21 mouse cellular contexts compared by ENCODE assay signal in genomic region chr14:120090401-120090800, GRCm38 (mm10). TPM values are rescaled to one million over a fixed set of nuclear protein-coding genes. Genes with fewer than 3 reads are reported as not detected.
DNase-seq lines count a peak whose midpoint lies in the region; ATAC-seq and TF ChIP-seq lines count a peak whose summit lies in the region.
"Had no signal": no experiment of that assay in that cellular context is flagged by ENCODE, and none has a peak within 500 bp of the region (broad histone marks: within the 10 kb centered on the region; RNA-seq: fewer than 3 reads in every experiment).

No protein-coding gene starts in this region.

- peak overlapping the region; percentile 10; the same call in 1 of the 2 replicates for H3K4me2 ChIP-seq in kidney, embryonic 16.5 days (replicated peaks; ENCODE audit: low read depth, low read length)
- H3K4me2 ChIP-seq in embryonic facial prominence, embryonic 13.5 days, result peak overlapping the region; percentile 40
- no peak overlapping the region for H3K4me2 ChIP-seq in limb, embryonic 14.5 days (replicated peaks; ENCODE audit: low read depth, low read length, severe bottlenecking)
- H3K4me2 ChIP-seq: forebrain, embryonic 12.5 days; liver, embryonic 11.5 days; neural tube, embryonic 13.5 days had no signal

- H3K9me3 ChIP-seq in kidney, embryonic 16.5 days (ENCODE audit: low read length), result no peaks in the 10 kb centered on the region
- H3K9me3 ChIP-seq in embryonic facial prominence, embryonic 13.5 days, result no peaks in the 10 kb centered on the region
- no peaks in the 10 kb centered on the region for H3K9me3 ChIP-seq in limb, embryonic 14.5 days (ENCODE audit: control insufficient read depth, low read length)
- H3K9me3 ChIP-seq: forebrain, embryonic 12.5 days; neural tube, embryonic 13.5 days had no signal

- no peak overlapping the region for H3K4me3 ChIP-seq in kidney, embryonic 16.5 days (ENCODE audit: low read length)
- no peak overlapping the region for H3K4me3 ChIP-seq in embryonic facial prominence, embryonic 13.5 days
- no peak overlapping the region for H3K4me3 ChIP-seq in limb, embryonic 14.5 days (replicated peaks; ENCODE audit: low read length)
- H3K4me3 ChIP-seq: forebrain, embryonic 12.5 days; neural tube, embryonic 13.5 days had no signal

- ATAC-seq in kidney, embryonic 16.5 days (ENCODE audit: low FRiP score, low TSS enrichment), result no peak
- ATAC-seq in embryonic facial prominence, embryonic 13.5 days (ENCODE audit: insufficient number of reproducible peaks, insufficient read depth, low FRiP score, low TSS enrichment, low read depth), result no peak
- ATAC-seq in limb, embryonic 14.5 days (ENCODE audit: low FRiP score, low read depth), result no peak
- ATAC-seq: hindbrain, embryonic 16.5 days; intestine, embryonic 16.5 days had no signal

- peak; percentile 31 for DNase-seq in embryo, embryonic 11 days
- DNase-seq in embryo, embryonic 9.5 days (ENCODE audit: extremely low spot score), result no peak
- no peak for DNase-seq in kidney, postnatal 4 days
- peak; percentile 34 for DNase-seq in limb, embryonic 14.5 days (ENCODE audit: low spot score)
- DNase-seq in cerebellum, adult 9-10 months, result no peak
- DNase-seq: adrenal gland, postnatal 14 days; heart, postnatal 36 days; lung, adult 2 months; lung, postnatal 36 days; thymus, postnatal 14 days had no signal

- peaks cover 9% of the 10 kb centered on the region; the same call in 1 of the 2 replicates for H3K4me1 ChIP-seq in kidney, embryonic 16.5 days (ENCODE audit: insufficient read depth, low read length)
- peaks cover 22% of the 10 kb centered on the region for H3K4me1 ChIP-seq in embryonic facial prominence, embryonic 13.5 days
- no peaks in the 10 kb centered on the region; the same call in 1 of the 2 replicates for H3K4me1 ChIP-seq in limb, embryonic 14.5 days (ENCODE audit: control insufficient read depth, insufficient read depth, low read length)
- H3K4me1 ChIP-seq: forebrain, embryonic 12.5 days had no signal

- TF ChIP-seq POLR2A in limb, embryonic 14.5 days (IDR thresholded peaks at IDR 0.05; ENCODE audit: borderline replicate concordance, extremely low read depth, insufficient read depth, insufficient read length), result no peak

- no peaks in the 10 kb centered on the region for H3K36me3 ChIP-seq in kidney, embryonic 16.5 days (ENCODE audit: insufficient read depth, low read length)
- H3K36me3 ChIP-seq in embryonic facial prominence, embryonic 13.5 days, result no peaks in the 10 kb centered on the region
- H3K36me3 ChIP-seq in limb, embryonic 14.5 days (ENCODE audit: control insufficient read depth, insufficient read depth, low read length), result no peaks in the 10 kb centered on the region
- H3K36me3 ChIP-seq: forebrain, embryonic 12.5 days; G1E; neural tube, embryonic 13.5 days had no signal

- H3K9ac ChIP-seq in kidney, embryonic 16.5 days (replicated peaks; ENCODE audit: low read length), result no peak overlapping the region
- H3K9ac ChIP-seq in embryonic facial prominence, embryonic 13.5 days, result no peak overlapping the region
- H3K9ac ChIP-seq in limb, embryonic 14.5 days (ENCODE audit: low read depth, low read length, severe bottlenecking), result no peak overlapping the region
- H3K9ac ChIP-seq: forebrain, embryonic 12.5 days; neural tube, embryonic 13.5 days had no signal

- no peaks in the 10 kb centered on the region for H3K27me3 ChIP-seq in kidney, embryonic 16.5 days (ENCODE audit: insufficient read depth, low read length)
- no peaks in the 10 kb centered on the region for H3K27me3 ChIP-seq in embryonic facial prominence, embryonic 13.5 days
- H3K27me3 ChIP-seq in limb, embryonic 14.5 days (ENCODE audit: control insufficient read depth, insufficient read depth, low read length), result no peaks in the 10 kb centered on the region
- H3K27me3 ChIP-seq: forebrain, embryonic 12.5 days; neural tube, embryonic 13.5 days had no signal

- H3K27ac ChIP-seq in kidney, embryonic 16.5 days (ENCODE audit: low read length), result peak overlapping the region; percentile 27
- peak overlapping the region; percentile 79 for H3K27ac ChIP-seq in embryonic facial prominence, embryonic 13.5 days
- peak overlapping the region; percentile 63 for H3K27ac ChIP-seq in limb, embryonic 14.5 days (replicated peaks; ENCODE audit: low read depth, low read length)
- H3K27ac ChIP-seq: forebrain, embryonic 12.5 days; neural tube, embryonic 13.5 days had no signal

- WGBS in kidney, embryonic 16.5 days, result 27% methylated on average over 1 of the region's 1 CpGs
- 23% methylated on average over 1 of the region's 1 CpGs for WGBS in embryonic facial prominence, embryonic 13.5 days
- 15% methylated on average over 1 of the region's 1 CpGs for WGBS in limb, embryonic 14.5 days

RNA-seq across cellular contexts. Expression of gene Oxgr1, which starts 48.2 kb away (rescaled TPM):
- 1.6 and 2.3 TPM in 2 replicates for polyA plus RNA-seq in kidney, embryonic 16.5 days (2015; fragmentation: Nextera tagmentation; extraction: Ambion mirVana)
- not detected in 2 replicates for polyA plus RNA-seq in embryonic facial prominence, embryonic 13.5 days (2015; fragmentation: Nextera tagmentation; extraction: Ambion mirVana)
- 0.08 TPM in 2 replicates for polyA plus RNA-seq in limb, embryonic 14.5 days (2012; rRNA removed)
- polyA plus RNA-seq in limb, embryonic 14.5 days (2014; fragmentation: Nextera tagmentation; extraction: Ambion mirVana), result 0.08 and 0.23 TPM in 2 replicates
- polyA plus RNA-seq: brain, embryonic 14.5 days; forebrain, embryonic 12.5 days; G1E; heart, embryonic 14.5 days; intestine, embryonic 16.5 days; liver, embryonic 11.5 days; lung, adult 2 months; neural tube, embryonic 13.5 days; small intestine, adult 2 months had no signal

Comparison
In these comparisons a context has a peak if more than half of its experiments do, and no peak if none do; other contexts are left out.
1. DNase-seq: peak in embryo, embryonic 11 days (single experiment) and limb, embryonic 14.5 days (single experiment); none in embryo, embryonic 9.5 days (single experiment), kidney, postnatal 4 days (0 of 2) and cerebellum, adult 9-10 months (single experiment).
2. H3K27ac ChIP-seq: peak in every context shown above with its lines; median percentile 79 in embryonic facial prominence, embryonic 13.5 days; 63 in limb, embryonic 14.5 days; 27 in kidney, embryonic 16.5 days.